Comparison of ENCODE assay signal across 20 mouse cellular contexts in the genomic region with DNA sequence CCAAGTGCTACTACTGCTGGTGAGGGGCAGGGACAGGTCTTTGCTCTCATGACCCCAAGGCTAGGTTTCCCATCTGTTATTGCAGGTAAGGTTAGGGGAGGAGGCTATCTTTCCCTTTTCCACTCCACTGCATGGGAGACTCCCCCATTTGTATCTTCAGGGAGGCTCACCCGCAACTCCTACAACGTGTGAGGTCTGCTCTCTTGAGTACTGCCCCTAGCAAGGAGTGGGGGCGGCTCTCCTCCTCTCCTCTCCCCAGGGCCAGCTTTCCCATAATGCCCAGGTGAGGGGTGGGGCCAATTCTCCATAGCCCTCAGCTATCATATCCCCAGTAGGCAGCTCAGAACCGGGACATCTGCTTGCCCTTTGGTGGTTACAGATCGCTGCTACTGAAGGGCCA.
DNase-seq lines count a peak whose midpoint lies in the region; ATAC-seq lines count a peak whose summit lies in the region.
"Had no signal": no experiment of that assay in that cellular context is flagged by ENCODE, and none has a peak within 500 bp of the region (broad histone marks: within the 10 kb centered on the region; RNA-seq: fewer than 3 reads in every experiment).

No protein-coding gene starts in this region.

- peak overlapping the region; percentile 45; the same call in 1 of the 2 replicates for H3K27ac ChIP-seq in hindbrain, embryonic 10.5 days
- H3K27ac ChIP-seq in hindbrain, embryonic 14.5 days: no peak overlapping the region
- no peak overlapping the region for H3K27ac ChIP-seq in kidney, embryonic 16.5 days (ENCODE audit: low read length)

- H3K4me3 ChIP-seq in hindbrain, embryonic 10.5 days: no peak overlapping the region
- H3K4me3 ChIP-seq in hindbrain, embryonic 14.5 days (replicated peaks; ENCODE audit: low read length): no peak overlapping the region
- no peak overlapping the region for H3K4me3 ChIP-seq in kidney, embryonic 16.5 days (ENCODE audit: low read length)

- DNase-seq in cerebellum, postnatal 4 days (ENCODE audit: low spot score in 2 of 2): no peak
- DNase-seq in hindbrain, embryonic 10.5 days (ENCODE audit: low spot score): no peak
- no peak for DNase-seq in hindbrain, embryonic 14.5 days (ENCODE audit: low spot score)
- no peak for DNase-seq in kidney, postnatal 36 days
- DNase-seq: adrenal gland, adult 8-10 months; adrenal gland, postnatal 36 days; B cell, adult 2 months; cerebellum, adult 11 months; cerebellum, adult 8-10 months; cerebellum, postnatal 14 days; gastrocnemius, postnatal 36 days; heart, adult 11 months; heart, postnatal 10 days had no signal

- H3K36me3 ChIP-seq in hindbrain, embryonic 10.5 days: no peaks in the 10 kb centered on the region
- H3K36me3 ChIP-seq in hindbrain, embryonic 14.5 days (replicated peaks; ENCODE audit: control insufficient read depth, insufficient read depth): no peaks in the 10 kb centered on the region
- H3K36me3 ChIP-seq in kidney, embryonic 16.5 days (ENCODE audit: insufficient read depth, low read length): no peaks in the 10 kb centered on the region
- H3K36me3 ChIP-seq: G1E had no signal

- no peaks in the 10 kb centered on the region for H3K27me3 ChIP-seq in hindbrain, embryonic 10.5 days (ENCODE audit: insufficient read depth, poor library complexity, severe bottlenecking)
- no peaks in the 10 kb centered on the region for H3K27me3 ChIP-seq in hindbrain, embryonic 14.5 days (ENCODE audit: control insufficient read depth, insufficient read depth, low read length)
- no peaks in the 10 kb centered on the region for H3K27me3 ChIP-seq in kidney, embryonic 16.5 days (ENCODE audit: insufficient read depth, low read length)

- no peaks in the 10 kb centered on the region for H3K9me3 ChIP-seq in hindbrain, embryonic 10.5 days
- H3K9me3 ChIP-seq in hindbrain, embryonic 14.5 days (ENCODE audit: control insufficient read depth, low read length): no peaks in the 10 kb centered on the region
- no peaks in the 10 kb centered on the region for H3K9me3 ChIP-seq in kidney, embryonic 16.5 days (ENCODE audit: low read length)

- H3K9ac ChIP-seq in hindbrain, embryonic 14.5 days: no peak overlapping the region
- no peak overlapping the region for H3K9ac ChIP-seq in kidney, embryonic 16.5 days (replicated peaks; ENCODE audit: low read length)

- no peak overlapping the region for H3K4me2 ChIP-seq in hindbrain, embryonic 14.5 days (replicated peaks)
- H3K4me2 ChIP-seq in kidney, embryonic 16.5 days (replicated peaks; ENCODE audit: low read depth, low read length): no peak overlapping the region

- ATAC-seq in cerebellum, adult (ENCODE audit: insufficient number of reproducible peaks, low FRiP score, low TSS enrichment): peak; percentile 27; the same call in 1 of the 2 replicates
- ATAC-seq in hindbrain, embryonic 14.5 days (ENCODE audit: low FRiP score): no peak
- peak; percentile 59; the same call in 1 of the 2 replicates for ATAC-seq in kidney, embryonic 16.5 days (ENCODE audit: low FRiP score, low TSS enrichment)
- ATAC-seq in monocyte, adult 5-6 weeks (replicated peaks; ENCODE audit: insufficient number of reproducible peaks, low FRiP score, low TSS enrichment, poor library complexity, severe bottlenecking): 0 out of 2 replicates have a peak, but pooled peaks have one; percentile 5
- ATAC-seq: CD4-positive, CD25-positive, alpha-beta regulatory T cell, adult 4 months; forebrain, embryonic 14.5 days; hindbrain, embryonic 16.5 days had no signal

- 83% methylated on average over 5 of the region's 5 CpGs for WGBS in hindbrain, embryonic 10.5 days
- WGBS in hindbrain, embryonic 14.5 days: 83% methylated on average over 5 of the region's 5 CpGs
- WGBS in kidney, embryonic 16.5 days: 54% methylated on average over 5 of the region's 5 CpGs

- H3K4me1 ChIP-seq in hindbrain, embryonic 10.5 days (replicated peaks): 0 out of 2 replicates have a peak, but pooled peaks cover 8% of the 10 kb centered on the region
- no peaks in the 10 kb centered on the region for H3K4me1 ChIP-seq in hindbrain, embryonic 14.5 days (replicated peaks; ENCODE audit: control insufficient read depth, insufficient read depth, low read length)
- no peaks in the 10 kb centered on the region for H3K4me1 ChIP-seq in kidney, embryonic 16.5 days (ENCODE audit: insufficient read depth, low read length)
